In the genomic region with DNA sequence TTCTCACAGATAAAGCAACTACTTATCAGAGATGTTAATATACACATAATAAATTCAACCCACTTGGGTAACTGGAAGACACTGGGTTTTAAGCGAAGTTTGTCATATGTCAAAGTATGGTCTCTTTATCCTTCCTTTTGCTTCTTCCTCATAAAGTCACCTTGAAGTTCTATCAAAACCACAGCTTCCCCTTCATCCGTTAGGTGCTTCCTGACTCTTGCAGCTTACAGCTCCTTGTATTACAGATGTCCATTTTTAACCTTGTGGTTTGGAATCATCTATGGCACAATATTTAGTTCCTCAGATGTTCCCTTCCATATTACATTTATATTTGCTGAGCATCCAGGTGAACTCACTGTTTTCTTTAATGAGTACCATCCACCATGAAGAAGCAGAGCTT, we compare ENCODE assay signal across 15 mouse cellular contexts.
"Had no signal": no experiment of that assay in that cellular context is flagged by ENCODE, and none has a peak within 500 bp of the region (broad histone marks: within the 10 kb centered on the region; RNA-seq: fewer than 3 reads in every experiment).

No protein-coding gene starts in this region.

- ATAC-seq: liver, postnatal 0 days; lung, postnatal 0 days; midbrain, embryonic 16.5 days had no signal

- DNase-seq: liver, postnatal 0 days; lung, adult 2 months; lung, postnatal 14 days; lung, postnatal 36 days; midbrain, embryonic 14.5 days; retina, postnatal 1 day; right cerebral cortex, adult 18-20 months; right cerebral cortex, postnatal 25 days; right cerebral cortex, postnatal 4 days; spleen, adult 18-20 months; thymus, adult 18-20 months; thymus, postnatal 14 days; thymus, postnatal 36 days had no signal
